Mouse (Mus musculus): ENCODE measurements at regions not wholly inside any gene's neighbourhood (a gene's known extent, or its start where the extent isn't known, plus 50 kb on each side); places are given as distances from the start of the nearest gene placed in this dataset.

DNA sequence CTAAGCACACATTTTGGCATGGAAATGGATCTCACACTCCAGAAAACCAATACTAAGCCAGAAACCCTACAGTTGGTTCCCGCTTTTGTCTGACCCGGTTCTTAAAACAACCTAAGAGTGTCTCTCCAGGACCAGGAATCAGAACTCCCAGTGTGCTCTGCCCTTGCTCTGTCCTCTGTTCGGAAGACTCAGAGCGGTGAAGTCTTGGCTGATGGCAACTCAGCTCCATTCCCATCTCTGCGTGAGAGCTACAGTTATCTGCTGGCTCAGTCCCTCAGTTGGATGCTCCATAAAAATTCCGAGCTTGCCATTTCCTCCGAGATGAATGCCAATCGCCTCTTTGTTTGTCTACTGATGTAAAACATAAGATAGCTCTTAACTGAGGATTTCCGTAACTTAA is 107.6 kb upstream of the Cops8 start:
- TF ChIP-seq CTCF (IDR thresholded peaks at IDR 0.05; ENCODE audit: borderline replicate concordance, control insufficient read depth, extremely low read depth, insufficient read depth, low read length, poor library complexity) (no peak), POLR2A (IDR thresholded peaks at IDR 0.05; ENCODE audit: control insufficient read depth, extremely low read depth, insufficient read depth, low read length, poor library complexity) (no peak)
